Mouse (Mus musculus): ENCODE results near the gene Gdnf. TPM values are rescaled to one million over a fixed set of nuclear protein-coding genes. Genes with fewer than 3 reads are reported as not detected.

Gene Gdnf
- polyA plus RNA-seq (2015; fragmentation: Nextera tagmentation; extraction: Ambion mirVana): 0.23 and 0.32 TPM in 2 replicates

GRCm38 (mm10) chr15:7810556-7811252 lies at the start of gene Gdnf:
Gdnf (plus strand) TSS chr15:7810846.
- ATAC-seq: peak; percentile 63
- Histone ChIP-seq H3K9ac (ENCODE audit: low read depth, low read length) (peak within 1 kb of the TSS; percentile 59), H3K9me3 (ENCODE audit: control insufficient read depth, low read length) (no peaks in the 10 kb centered on the region), H3K36me3 (ENCODE audit: control insufficient read depth, insufficient read depth, low read length) (no peaks in the 10 kb centered on the region), H3K4me3 (ENCODE audit: low read length) (peak within 1 kb of the TSS; percentile 59), H3K27me3 (replicated peaks; ENCODE audit: control insufficient read depth, insufficient read depth, low read length) (peaks cover 49% of the 10 kb centered on the region), H3K27ac (ENCODE audit: low read depth, low read length) (no peak within 1 kb of the TSS), H3K4me1 (ENCODE audit: control insufficient read depth, insufficient read depth, low read depth, low read length) (peaks cover 36% of the 10 kb centered on the region), H3K4me2 (ENCODE audit: low read length) (peak within 1 kb of the TSS; percentile 99)
- whole genome bisulfite sequencing: under 1% methylated on average over 70 of the region's 73 CpGs

DNA sequence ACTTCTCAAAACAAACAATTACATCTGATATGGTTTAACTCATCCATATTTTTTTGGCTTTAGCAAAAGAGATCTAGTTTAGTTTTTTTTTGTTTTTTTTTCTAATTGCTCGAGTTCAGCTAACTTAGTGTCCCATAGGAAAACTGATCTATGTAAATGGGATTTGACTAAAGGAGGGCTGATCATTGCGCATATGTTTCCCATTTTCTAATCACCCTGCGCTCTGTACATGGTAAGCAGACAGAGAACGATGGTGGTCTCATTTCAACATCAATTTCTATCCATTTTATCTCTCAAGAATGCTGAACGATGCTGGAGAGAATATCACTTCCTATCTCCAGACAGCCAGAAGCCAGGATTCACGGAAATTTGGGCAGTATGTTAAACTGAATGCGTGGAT lies 43.5 kb upstream of the Gdnf start:
- Histone ChIP-seq H3K9me3 (ENCODE audit: control insufficient read depth, low read length) (no peaks in the 10 kb centered on the region), H3K4me2 (ENCODE audit: low read length) (no peak overlapping the region), H3K27me3 (replicated peaks; ENCODE audit: control insufficient read depth, insufficient read depth, low read length) (no peaks in the 10 kb centered on the region), H3K36me3 (ENCODE audit: control insufficient read depth, insufficient read depth, low read length) (no peaks in the 10 kb centered on the region), H3K4me1 (ENCODE audit: control insufficient read depth, insufficient read depth, low read depth, low read length) (no peaks in the 10 kb centered on the region), H3K9ac (ENCODE audit: low read depth, low read length) (no peak overlapping the region), H3K27ac (ENCODE audit: low read depth, low read length) (no peak overlapping the region), H3K4me3 (ENCODE audit: low read length) (no peak overlapping the region)
- no peak for ATAC-seq
- 92% methylated on average over 7 of the region's 7 CpGs for WGBS

GRCm38 (mm10) chr15:7772983-7773382 lies 37.7 kb upstream of the Gdnf start:
- H3K4me3 ChIP-seq (ENCODE audit: low read length): no peak overlapping the region
- no peaks in the 10 kb centered on the region for H3K27me3 ChIP-seq (replicated peaks; ENCODE audit: control insufficient read depth, insufficient read depth, low read length)
- no peaks in the 10 kb centered on the region for H3K4me1 ChIP-seq (ENCODE audit: control insufficient read depth, insufficient read depth, low read depth, low read length)
- no peak overlapping the region for H3K27ac ChIP-seq (ENCODE audit: low read depth, low read length)
- no peak overlapping the region for H3K9ac ChIP-seq (ENCODE audit: low read depth, low read length)
- no peak overlapping the region for H3K4me2 ChIP-seq (ENCODE audit: low read length)
- H3K36me3 ChIP-seq (ENCODE audit: control insufficient read depth, insufficient read depth, low read length): no peaks in the 10 kb centered on the region
- ATAC-seq: no peak
- 90% methylated on average over 8 of the region's 8 CpGs for WGBS
- no peaks in the 10 kb centered on the region for H3K9me3 ChIP-seq (ENCODE audit: control insufficient read depth, low read length)

- Histone ChIP-seq H3K9me3 (ENCODE audit: control insufficient read depth, low read length) (peaks cover 3% of the 10 kb centered on the region; the same call in 1 of the 2 replicates), H3K4me2 (ENCODE audit: low read length) (no peak overlapping the region), H3K27me3 (replicated peaks; ENCODE audit: control insufficient read depth, insufficient read depth, low read length) (no peaks in the 10 kb centered on the region), H3K27ac (ENCODE audit: low read depth, low read length) (no peak overlapping the region), H3K9ac (ENCODE audit: low read depth, low read length) (no peak overlapping the region), H3K36me3 (ENCODE audit: control insufficient read depth, insufficient read depth, low read length) (no peaks in the 10 kb centered on the region), H3K4me1 (ENCODE audit: control insufficient read depth, insufficient read depth, low read depth, low read length) (no peaks in the 10 kb centered on the region), H3K4me3 (ENCODE audit: low read length) (no peak overlapping the region)
- ATAC-seq: no peak
- 93% methylated on average over 5 of the region's 5 CpGs for WGBS
These were observed 29.1 kb upstream of the Gdnf start for GRCm38 (mm10) chr15:7781517-7781916.

- Histone ChIP-seq H3K4me3 (ENCODE audit: low read length) (peak overlapping the region; percentile 59), H3K36me3 (ENCODE audit: control insufficient read depth, insufficient read depth, low read length) (no peaks in the 10 kb centered on the region), H3K27ac (ENCODE audit: low read depth, low read length) (no peak overlapping the region), H3K4me2 (ENCODE audit: low read length) (peak overlapping the region; percentile 99), H3K4me1 (ENCODE audit: control insufficient read depth, insufficient read depth, low read depth, low read length) (peaks cover 28% of the 10 kb centered on the region), H3K9ac (ENCODE audit: low read depth, low read length) (peak overlapping the region; percentile 59), H3K27me3 (replicated peaks; ENCODE audit: control insufficient read depth, insufficient read depth, low read length) (peaks cover 41% of the 10 kb centered on the region), H3K9me3 (ENCODE audit: control insufficient read depth, low read length) (no peaks in the 10 kb centered on the region)
- WGBS: under 1% methylated on average over 32 of the region's 32 CpGs
- ATAC-seq: peak; percentile 19
These were observed 730 bp upstream of the Gdnf start for GRCm38 (mm10) chr15:7809841-7810391.

DNA sequence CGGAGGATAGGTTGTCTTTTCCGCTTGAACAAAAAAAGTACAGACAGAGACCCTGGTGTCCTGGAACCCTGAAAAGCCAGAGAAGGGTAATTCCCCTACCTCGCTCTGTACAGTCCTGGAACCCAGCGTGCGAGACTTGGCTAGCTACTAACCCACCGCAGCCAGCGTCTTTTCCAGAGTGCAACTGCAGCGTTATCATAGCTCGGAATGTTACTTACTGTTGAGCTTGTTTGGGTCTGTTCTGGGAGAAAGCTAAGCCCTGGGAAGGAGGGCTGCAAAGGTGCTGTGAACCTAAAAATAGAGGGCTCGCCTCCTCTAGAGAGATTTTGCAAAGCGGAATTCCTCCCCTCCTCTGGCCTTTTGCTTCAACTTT lies 593 bp downstream of the Gdnf start:
- peaks cover 38% of the 10 kb centered on the region for H3K4me1 ChIP-seq (ENCODE audit: control insufficient read depth, insufficient read depth, low read depth, low read length)

DNA sequence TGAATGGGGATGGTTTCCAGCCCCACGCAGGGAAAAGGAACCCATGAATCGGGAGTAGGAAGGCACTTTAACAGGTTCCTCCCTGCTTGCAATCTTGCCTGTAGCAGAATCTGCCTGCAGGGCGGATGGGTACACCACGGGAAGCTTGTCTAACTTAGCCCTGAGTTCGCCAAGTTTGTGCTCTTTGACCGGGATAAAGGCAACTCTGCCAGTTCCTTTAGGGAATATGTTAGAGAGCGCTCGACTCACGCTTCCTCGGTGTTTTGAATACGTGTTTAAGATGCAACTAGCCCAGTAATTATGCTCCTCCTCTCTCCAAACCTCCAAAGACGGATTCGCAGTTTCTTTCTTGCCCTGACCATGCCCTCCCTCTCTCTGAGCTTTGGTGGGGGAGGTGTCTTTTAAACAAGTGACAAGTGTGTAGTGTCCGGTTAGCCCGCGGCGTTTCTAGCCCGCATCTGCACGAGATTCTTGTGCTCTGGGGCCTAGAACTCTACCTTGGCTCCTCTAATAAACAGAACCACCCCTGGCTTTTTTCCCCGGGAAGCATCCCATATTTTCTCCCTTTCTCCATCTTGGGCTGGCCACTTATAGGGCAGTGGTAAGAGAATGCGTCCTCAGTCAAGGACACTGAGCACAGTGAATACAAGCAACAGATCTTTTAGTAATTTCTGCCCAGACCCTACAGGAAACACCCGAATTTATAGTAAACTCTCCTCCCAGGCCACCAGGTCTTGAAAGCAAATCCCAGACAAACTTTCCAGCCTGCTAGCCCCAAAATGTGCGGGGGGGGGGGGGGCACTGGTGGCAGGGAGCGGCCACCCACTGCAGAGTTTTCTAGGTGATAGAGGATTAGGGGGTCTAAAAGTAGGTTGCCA lies 1.4 kb downstream of the Gdnf start:
- Histone ChIP-seq H3K4me1 (ENCODE audit: control insufficient read depth, insufficient read depth, low read depth, low read length) (peaks cover 38% of the 10 kb centered on the region), H3K4me3 (ENCODE audit: low read length) (peak overlapping the region; percentile 4; the same call in 1 of the 2 replicates), H3K9me3 (ENCODE audit: control insufficient read depth, low read length) (no peaks in the 10 kb centered on the region), H3K27ac (ENCODE audit: low read depth, low read length) (no peak overlapping the region), H3K9ac (ENCODE audit: low read depth, low read length) (no peak overlapping the region), H3K27me3 (replicated peaks; ENCODE audit: control insufficient read depth, insufficient read depth, low read length) (peaks cover 54% of the 10 kb centered on the region), H3K36me3 (ENCODE audit: control insufficient read depth, insufficient read depth, low read length) (no peaks in the 10 kb centered on the region), H3K4me2 (ENCODE audit: low read length) (no peak overlapping the region; the same call in 1 of the 2 replicates)
- no peak for ATAC-seq
- WGBS: 6% methylated on average over 24 of the region's 24 CpGs

More for the DNA sequence above, 593 bp downstream of the Gdnf start:
- H3K4me2 ChIP-seq (ENCODE audit: low read length): peak overlapping the region; percentile 99
- H3K36me3 ChIP-seq (ENCODE audit: control insufficient read depth, insufficient read depth, low read length): no peaks in the 10 kb centered on the region
- no peak overlapping the region for H3K27ac ChIP-seq (ENCODE audit: low read depth, low read length)
- WGBS: under 1% methylated on average over 11 of the region's 11 CpGs
- peak overlapping the region; percentile 59 for H3K4me3 ChIP-seq (ENCODE audit: low read length)
- peak overlapping the region; percentile 59; the same call in 1 of the 2 replicates for H3K9ac ChIP-seq (ENCODE audit: low read depth, low read length)
- H3K27me3 ChIP-seq (replicated peaks; ENCODE audit: control insufficient read depth, insufficient read depth, low read length): peaks cover 54% of the 10 kb centered on the region
- no peak for ATAC-seq
- H3K9me3 ChIP-seq (ENCODE audit: control insufficient read depth, low read length): no peaks in the 10 kb centered on the region

DNA sequence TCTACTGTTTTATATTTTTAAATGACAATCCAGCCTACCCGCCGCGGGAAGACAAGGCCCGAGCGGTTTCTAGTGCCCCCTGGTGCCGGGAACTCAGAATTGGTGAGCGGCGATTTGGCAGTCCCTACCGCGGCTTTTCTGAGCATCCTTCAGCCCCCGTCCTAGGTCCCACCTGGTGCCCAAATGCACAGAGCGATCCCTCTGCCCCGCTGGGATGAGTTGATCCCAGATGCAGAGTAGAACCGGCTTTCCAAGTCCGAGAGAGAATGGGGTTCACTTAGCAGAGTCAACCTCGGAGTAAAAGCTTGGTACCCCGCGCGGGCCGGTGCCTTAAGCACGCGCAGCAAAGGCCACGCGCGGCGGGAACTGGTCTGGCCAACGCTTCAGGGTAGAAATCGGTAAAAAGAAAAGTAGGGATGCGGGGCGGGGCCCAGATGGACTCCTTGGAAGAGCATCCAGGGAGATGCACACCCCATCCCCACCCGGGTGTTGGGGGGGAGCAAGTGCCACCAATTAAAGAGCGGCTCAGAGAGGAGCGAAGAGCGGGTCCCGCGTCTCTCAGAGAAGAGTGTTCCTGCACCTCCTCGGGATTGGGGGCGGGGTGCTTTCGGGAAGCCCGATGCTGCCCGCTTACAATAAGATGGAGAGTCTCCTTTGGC lies 2.4 kb downstream of the Gdnf start:
- H3K36me3 ChIP-seq (ENCODE audit: control insufficient read depth, insufficient read depth, low read length): no peaks in the 10 kb centered on the region
- peaks cover 38% of the 10 kb centered on the region for H3K4me1 ChIP-seq (ENCODE audit: control insufficient read depth, insufficient read depth, low read depth, low read length)
- WGBS: under 1% methylated on average over 41 of the region's 41 CpGs

More for the DNA sequence above, 2.4 kb downstream of the Gdnf start:
- Histone ChIP-seq H3K9ac (ENCODE audit: low read depth, low read length) (peak overlapping the region; percentile 75), H3K4me2 (ENCODE audit: low read length) (peak overlapping the region; percentile 99), H3K9me3 (ENCODE audit: control insufficient read depth, low read length) (no peaks in the 10 kb centered on the region), H3K27ac (ENCODE audit: low read depth, low read length) (no peak overlapping the region), H3K27me3 (replicated peaks; ENCODE audit: control insufficient read depth, insufficient read depth, low read length) (peaks cover 54% of the 10 kb centered on the region), H3K4me3 (ENCODE audit: low read length) (peak overlapping the region; percentile 62)
- ATAC-seq: peak; percentile 68

Measured in hindbrain, embryonic 16.5 days (tissue).